Mouse (Mus musculus) ES-E14 (cell line): ENCODE data around the gene Adamts14. TPM values are rescaled to one million over a fixed set of nuclear protein-coding genes. Genes with fewer than 3 reads are reported as not detected.
A peak's percentile ranks its signal among the peaks of the same experiment; 100 is the strongest.

ENCODE experiments used
- DNase-seq: peaks from one replicate; pipeline ENCODE4 v3.0.0-alpha.2; 2013; ENCODE audit warnings: low read depth, low spot score
- H3K27ac ChIP-seq: 2 replicates; pipeline ENCODE4 v1.5.1; 2012; ENCODE audit warnings: low read depth, mild to moderate bottlenecking, low read length, moderate library complexity, mixed read lengths; ENCODE audit not compliant: poor library complexity, insufficient read depth, severe bottlenecking
- H3K36me3 ChIP-seq: 2 replicates; pipeline ENCODE4 v1.6.1; 2012; ENCODE audit warnings: mild to moderate bottlenecking, low read length, moderate library complexity, mixed read lengths; ENCODE audit not compliant: control insufficient read depth, poor library complexity, insufficient read depth, severe bottlenecking
- H3K4me1 ChIP-seq, 2 experiments: fragments of 150-350 bp in 1 of 2; sonication (generic) in 1 of 2; 2 replicates each; pipeline ENCODE4 v1.6.1; 2012; ENCODE audit warnings: low read length in 2 of 2, mild to moderate bottlenecking in 1 of 2, mixed read lengths in 1 of 2; ENCODE audit not compliant: control insufficient read depth in 2 of 2, insufficient read depth in 2 of 2, poor library complexity in 1 of 2
- H3K4me3 ChIP-seq, 2 experiments: fragments of 150-350 bp in 1 of 2; sonication (generic) in 1 of 2; 2 replicates each; pipeline ENCODE4 v1.5.1; 2012; ENCODE audit warnings: low read length in 2 of 2, low read depth in 1 of 2, mild to moderate bottlenecking in 1 of 2, mixed read lengths in 1 of 2; ENCODE audit not compliant: insufficient read depth in 1 of 2, poor library complexity in 1 of 2, severe bottlenecking in 1 of 2
- H3K9ac ChIP-seq: 2 replicates; pipeline ENCODE4 v1.6.1; 2012; ENCODE audit warnings: low read depth, mild to moderate bottlenecking, low read length, mixed read lengths; ENCODE audit not compliant: poor library complexity, insufficient read depth, severe bottlenecking
- H3K9me3 ChIP-seq: fragments of 150-350 bp; sonication (generic); 2 replicates; pipeline ENCODE4 v1.6.1; 2012; ENCODE audit warnings: low read depth, mild to moderate bottlenecking, low read length; ENCODE audit not compliant: control insufficient read depth, insufficient read depth
- CHD2 ChIP-seq: IDR thresholded peaks from 2 replicates; pipeline ENCODE4 v1.6.1; 2014; ENCODE audit warnings: mild to moderate bottlenecking, low read depth, low read length, inconsistent platforms
- HCFC1 ChIP-seq: IDR thresholded peaks from 2 replicates; pipeline ENCODE4 v1.6.1; 2012; ENCODE audit warnings: low read length, inconsistent platforms, borderline replicate concordance; ENCODE audit not compliant: insufficient read depth
- MAFK ChIP-seq: IDR thresholded peaks from 2 replicates; pipeline ENCODE4 v1.6.1; 2014; ENCODE audit warnings: mild to moderate bottlenecking, low read depth, low read length, inconsistent platforms; ENCODE audit not compliant: insufficient read depth
- ZC3H11A ChIP-seq: IDR thresholded peaks from 2 replicates; pipeline ENCODE4 v1.6.1; 2012; ENCODE audit warnings: low read depth, mild to moderate bottlenecking, inconsistent platforms, low read length, borderline replicate concordance
- ZNF384 ChIP-seq: IDR thresholded peaks from 2 replicates; pipeline ENCODE4 v1.6.1; 2012; ENCODE audit warnings: low read depth, low read length, inconsistent platforms
- in situ Hi-C, 2 experiments: fragments of 600-800 bp; cut with MboI; formaldehyde crosslinking; loops; one replicate each; pipeline ENCODE4 v1.15.1; 2025; ENCODE audit warnings: low sequenced_read_pairs in 2 of 2, inconsistent platforms in 1 of 2; ENCODE audit not compliant: unreplicated experiment in 2 of 2
- total RNA-seq: library from RNA; depleted of rRNA; stranded (reverse); fragments of 300-350 nt; gene quantifications from 2 replicates; pipeline ENCODE4 v1.2.3, GENCODE M21; 2012

The Adamts14 gene
- total RNA-seq, 1 experiment: 7.4 TPM

- peaks cover 8 to 30% of the 10 kb centered on the region in 2 experiments for H3K4me1 ChIP-seq
- in situ Hi-C loops: no loop called here
- 0 out of 2 replicates have a peak, but pooled peaks cover 2% of the 10 kb centered on the region for H3K36me3 ChIP-seq
- H3K27ac ChIP-seq: no peak overlapping the region
- no peak for DNase-seq
- no peaks in the 10 kb centered on the region for H3K9me3 ChIP-seq
- H3K4me3 ChIP-seq: no peak overlapping the region
- H3K9ac ChIP-seq: peak overlapping the region; percentile 20; the same call in 1 of the 2 replicates
- TF ChIP-seq ZC3H11A (no peak), MAFK (no peak), CHD2 (no peak), HCFC1 (no peak), ZNF384 (no peak)
Measured at GRCm38 (mm10) chr10:61201596-61202318, 71.5 kb downstream of the Adamts14 start.

GRCm38 (mm10) chr10:61200998-61201397 lies 72.2 kb downstream of the Adamts14 start:
- in situ Hi-C loops: no loop called here
- H3K4me3 ChIP-seq: no peak overlapping the region
- H3K27ac ChIP-seq: no peak overlapping the region
- H3K36me3 ChIP-seq: 0 out of 2 replicates have a peak, but pooled peaks cover 2% of the 10 kb centered on the region
- TF ChIP-seq CHD2 (no peak), ZC3H11A (no peak), HCFC1 (no peak), ZNF384 (no peak), MAFK (no peak)
- no peak overlapping the region for H3K9ac ChIP-seq
- no peak for DNase-seq
- H3K4me1 ChIP-seq: peaks cover 8 to 30% of the 10 kb centered on the region in 2 experiments
- no peaks in the 10 kb centered on the region for H3K9me3 ChIP-seq

- H3K27ac ChIP-seq: peak overlapping the region; percentile 24; the same call in 1 of the 2 replicates
- H3K4me3 ChIP-seq: no peak overlapping the region
- TF ChIP-seq HCFC1 (no peak), MAFK (no peak), ZC3H11A (no peak), CHD2 (no peak), ZNF384 (no peak)
- H3K9ac ChIP-seq: no peak overlapping the region
- peaks cover 8 to 30% of the 10 kb centered on the region in 2 experiments for H3K4me1 ChIP-seq
- no peak for DNase-seq
- H3K9me3 ChIP-seq: no peaks in the 10 kb centered on the region
- in situ Hi-C loops: no loop called here
- H3K36me3 ChIP-seq: 0 out of 2 replicates have a peak, but pooled peaks cover 2% of the 10 kb centered on the region
Measured at GRCm38 (mm10) chr10:61200232-61200820, 72.9 kb downstream of the Adamts14 start.

- Histone ChIP-seq H3K9ac (no peak overlapping the region), H3K4me1 (peaks cover 8 to 30% of the 10 kb centered on the region in 2 experiments), H3K36me3 (0 out of 2 replicates have a peak, but pooled peaks cover 2% of the 10 kb centered on the region), H3K27ac (peak overlapping the region; percentile 13; the same call in 1 of the 2 replicates), H3K4me3 (no peak overlapping the region), H3K9me3 (no peaks in the 10 kb centered on the region)
- DNase-seq: peak; percentile 83
- TF ChIP-seq ZNF384 (0 out of 2 replicates have a peak, but pooled peaks have one; percentile 28), HCFC1 (no peak), ZC3H11A (peak; percentile 92)
- in situ Hi-C loops: loop anchor here (5.0 to 10.0 kb wide), 2 partner anchors 133 to 135 kb away; no protein-coding TSS in a partner anchor
Measured at GRCm38 (mm10) chr10:61199566-61200213, 73.5 kb downstream of the Adamts14 start.
